Mouse (Mus musculus): ENCODE measurements around the gene E2f8. TPM values are rescaled to one million over a fixed set of nuclear protein-coding genes. Genes with fewer than 3 reads are reported as not detected.

Gene E2f8
- total RNA-seq, 1 experiment: 12.1 TPM

DNA sequence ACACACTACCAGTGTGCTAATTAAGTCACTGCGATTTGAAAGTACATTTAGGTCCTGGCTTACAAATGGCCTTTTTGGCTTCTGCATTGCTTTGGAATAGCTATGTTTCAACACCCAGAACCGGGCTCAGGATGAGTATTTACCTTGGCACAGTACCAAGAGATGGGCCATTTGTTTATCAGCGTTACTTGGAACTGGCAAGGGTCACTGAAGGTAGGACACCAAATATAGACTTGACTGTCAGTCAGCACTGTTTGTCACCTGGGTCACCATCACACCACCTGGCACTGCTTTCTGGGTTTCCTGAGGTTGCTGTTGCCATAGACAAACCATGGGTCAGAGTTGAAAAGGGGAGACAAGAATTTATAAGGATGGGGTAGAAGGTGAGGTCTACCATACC is 39.0 kb downstream of the E2f8 start:
- Histone ChIP-seq H3K9me3 (ENCODE audit: control insufficient read depth, insufficient read depth, low read depth, low read length) (no peaks in the 10 kb centered on the region), H3K36me3 (ENCODE audit: control insufficient read depth, insufficient read depth, low read length, poor library complexity, severe bottlenecking) (no peaks in the 10 kb centered on the region), H3K4me3 (ENCODE audit: insufficient read depth in 1 of 2, low read depth in 1 of 2, low read length in 2 of 2, poor library complexity in 1 of 2, severe bottlenecking in 1 of 2) (no peak overlapping the region), H3K9ac (ENCODE audit: insufficient read depth, low read depth, low read length, poor library complexity, severe bottlenecking) (no peak overlapping the region), H3K4me1 (ENCODE audit: control insufficient read depth in 2 of 2, insufficient read depth in 2 of 2, low read length in 2 of 2, poor library complexity in 1 of 2) (no peaks in the 10 kb centered on the region), H3K27ac (ENCODE audit: insufficient read depth, low read depth, low read length, poor library complexity, severe bottlenecking) (no peak overlapping the region)
- no peak for DNase-seq (ENCODE audit: low read depth, low spot score)
- TF ChIP-seq MAFK (IDR thresholded peaks at IDR 0.05; ENCODE audit: insufficient read depth, low read depth, low read length): no peak
- no peak for TF ChIP-seq HCFC1 (IDR thresholded peaks at IDR 0.05; ENCODE audit: borderline replicate concordance, insufficient read depth, low read length)
- TF ChIP-seq ZNF384 (IDR thresholded peaks at IDR 0.05; ENCODE audit: low read depth, low read length): no peak
- TF ChIP-seq CHD2 (IDR thresholded peaks at IDR 0.05; ENCODE audit: low read depth, low read length): no peak
- TF ChIP-seq ZC3H11A (IDR thresholded peaks at IDR 0.05; ENCODE audit: borderline replicate concordance, low read depth, low read length): no peak
- in situ Hi-C loops (cut with MboI; ENCODE audit: low sequenced_read_pairs in 2 of 2, unreplicated experiment in 2 of 2): no loop called here

DNA sequence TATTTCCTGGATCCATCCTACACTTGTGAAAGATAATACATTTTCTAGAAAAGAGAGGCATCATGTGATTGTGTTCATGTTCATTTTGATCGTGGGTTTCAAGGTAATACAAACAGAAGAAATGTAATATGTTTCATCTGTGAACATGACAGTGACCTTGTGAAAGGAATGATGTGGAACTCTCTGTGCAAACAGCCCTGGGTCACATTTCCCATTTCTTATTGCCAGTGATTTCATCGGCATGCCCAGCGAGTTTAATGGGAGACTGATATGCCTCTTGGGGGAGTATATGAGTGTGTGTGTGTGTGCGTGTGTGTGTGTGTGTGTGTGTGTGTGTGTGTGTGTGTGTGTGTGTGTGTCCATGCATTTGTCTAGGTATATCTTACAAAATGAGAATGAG is 39.9 kb downstream of the E2f8 start:
- Histone ChIP-seq H3K4me3 (ENCODE audit: insufficient read depth in 1 of 2, low read depth in 1 of 2, low read length in 2 of 2, poor library complexity in 1 of 2, severe bottlenecking in 1 of 2) (no peak overlapping the region), H3K9ac (ENCODE audit: insufficient read depth, low read depth, low read length, poor library complexity, severe bottlenecking) (no peak overlapping the region), H3K4me1 (ENCODE audit: control insufficient read depth in 2 of 2, insufficient read depth in 2 of 2, low read length in 2 of 2, poor library complexity in 1 of 2) (no peaks in the 10 kb centered on the region), H3K36me3 (ENCODE audit: control insufficient read depth, insufficient read depth, low read length, poor library complexity, severe bottlenecking) (no peaks in the 10 kb centered on the region), H3K27ac (ENCODE audit: insufficient read depth, low read depth, low read length, poor library complexity, severe bottlenecking) (no peak overlapping the region), H3K9me3 (ENCODE audit: control insufficient read depth, insufficient read depth, low read depth, low read length) (no peaks in the 10 kb centered on the region)
- TF ChIP-seq ZNF384 (IDR thresholded peaks at IDR 0.05; ENCODE audit: low read depth, low read length): no peak
- no peak for DNase-seq (ENCODE audit: low read depth, low spot score)
- in situ Hi-C loops (cut with MboI; ENCODE audit: low sequenced_read_pairs in 2 of 2, unreplicated experiment in 2 of 2): no loop called here

DNA sequence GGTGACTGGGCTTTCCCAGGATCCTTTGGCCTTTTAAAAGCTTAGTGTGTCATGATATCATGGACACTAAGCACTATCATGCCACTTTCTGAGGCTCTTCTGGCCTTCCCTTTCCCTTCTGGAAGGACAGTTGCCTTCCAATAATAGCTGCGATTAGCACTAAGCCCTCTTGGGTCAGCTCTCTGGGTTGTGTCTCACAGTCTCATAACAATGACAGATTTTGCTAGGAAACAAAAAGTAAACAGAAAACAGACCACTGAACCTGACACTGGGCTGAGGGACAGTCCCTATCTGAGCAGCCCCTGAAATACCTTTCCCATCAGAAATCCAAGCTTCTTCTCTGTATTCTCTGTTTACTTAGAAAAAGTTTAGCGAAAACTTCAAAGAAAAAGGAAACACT is 40.9 kb downstream of the E2f8 start:
- no peak for DNase-seq (ENCODE audit: low read depth, low spot score)
- Histone ChIP-seq H3K4me3 (ENCODE audit: insufficient read depth in 1 of 2, low read depth in 1 of 2, low read length in 2 of 2, poor library complexity in 1 of 2, severe bottlenecking in 1 of 2) (no peak overlapping the region), H3K27ac (ENCODE audit: insufficient read depth, low read depth, low read length, poor library complexity, severe bottlenecking) (no peak overlapping the region), H3K36me3 (ENCODE audit: control insufficient read depth, insufficient read depth, low read length, poor library complexity, severe bottlenecking) (no peaks in the 10 kb centered on the region), H3K9ac (ENCODE audit: insufficient read depth, low read depth, low read length, poor library complexity, severe bottlenecking) (no peak overlapping the region), H3K4me1 (ENCODE audit: control insufficient read depth in 2 of 2, insufficient read depth in 2 of 2, low read length in 2 of 2, poor library complexity in 1 of 2) (no peaks in the 10 kb centered on the region), H3K9me3 (ENCODE audit: control insufficient read depth, insufficient read depth, low read depth, low read length) (no peaks in the 10 kb centered on the region)
- in situ Hi-C loops (cut with MboI; ENCODE audit: low sequenced_read_pairs in 2 of 2, unreplicated experiment in 2 of 2): no loop called here
- TF ChIP-seq HCFC1 (IDR thresholded peaks at IDR 0.05; ENCODE audit: borderline replicate concordance, insufficient read depth, low read length) (no peak), ZC3H11A (IDR thresholded peaks at IDR 0.05; ENCODE audit: borderline replicate concordance, low read depth, low read length) (no peak), MAFK (IDR thresholded peaks at IDR 0.05; ENCODE audit: insufficient read depth, low read depth, low read length) (no peak)

DNA sequence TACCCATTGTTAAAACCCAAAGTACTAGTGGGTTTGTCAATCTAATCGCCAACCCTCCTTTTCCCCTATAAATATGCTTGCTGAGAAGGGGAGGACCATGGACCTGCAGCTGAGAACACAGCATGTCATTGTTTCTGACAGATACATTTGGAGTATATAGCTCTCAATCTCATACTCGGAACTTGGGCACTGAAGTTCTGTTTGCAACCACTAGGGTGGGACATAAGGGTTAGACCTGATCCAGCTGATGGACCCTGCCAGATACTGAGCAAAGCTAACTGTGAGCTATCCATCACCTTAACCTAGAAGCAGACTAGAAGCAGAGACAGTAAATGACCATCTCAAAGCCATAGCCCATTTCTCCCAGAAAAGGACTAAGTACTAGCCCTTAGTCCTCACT is 43.0 kb downstream of the E2f8 start:
- TF ChIP-seq MAFK (IDR thresholded peaks at IDR 0.05; ENCODE audit: insufficient read depth, low read depth, low read length): no peak
- Histone ChIP-seq H3K27ac (ENCODE audit: insufficient read depth, low read depth, low read length, poor library complexity, severe bottlenecking) (no peak overlapping the region), H3K36me3 (ENCODE audit: control insufficient read depth, insufficient read depth, low read length, poor library complexity, severe bottlenecking) (no peaks in the 10 kb centered on the region), H3K9me3 (ENCODE audit: control insufficient read depth, insufficient read depth, low read depth, low read length) (no peaks in the 10 kb centered on the region), H3K4me3 (ENCODE audit: insufficient read depth in 1 of 2, low read depth in 1 of 2, low read length in 2 of 2, poor library complexity in 1 of 2, severe bottlenecking in 1 of 2) (no peak overlapping the region), H3K4me1 (ENCODE audit: control insufficient read depth in 2 of 2, insufficient read depth in 2 of 2, low read length in 2 of 2, poor library complexity in 1 of 2) (peaks cover 2 to 4% of the 10 kb centered on the region in 2 experiments; a peak in 2 of 4 replicates), H3K9ac (ENCODE audit: insufficient read depth, low read depth, low read length, poor library complexity, severe bottlenecking) (no peak overlapping the region)
- in situ Hi-C loops (cut with MboI; ENCODE audit: low sequenced_read_pairs in 2 of 2, unreplicated experiment in 2 of 2): no loop called here
- DNase-seq (ENCODE audit: low read depth, low spot score): no peak

DNA sequence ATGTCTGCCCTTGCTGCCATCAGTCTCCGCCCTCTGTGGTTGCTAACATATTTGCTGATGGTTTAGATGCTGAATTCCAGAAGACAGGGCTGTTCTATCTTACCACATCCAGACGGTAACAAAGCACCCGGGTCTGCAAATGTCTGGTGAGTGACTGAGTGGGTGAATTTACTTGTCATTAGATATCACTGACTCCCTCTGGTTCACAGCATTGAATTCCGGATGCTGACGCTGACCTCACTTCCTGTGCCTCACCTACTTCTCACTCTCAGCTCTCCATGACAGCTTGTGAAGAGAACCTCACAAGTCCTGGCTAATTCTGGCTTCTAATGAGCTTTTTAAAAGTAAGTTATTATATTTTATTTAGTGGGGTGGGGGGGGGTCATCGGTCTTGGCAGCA is 44.4 kb downstream of the E2f8 start:
- H3K4me1 ChIP-seq (ENCODE audit: control insufficient read depth in 2 of 2, insufficient read depth in 2 of 2, low read length in 2 of 2, poor library complexity in 1 of 2): peaks cover 2 to 4% of the 10 kb centered on the region in 2 experiments; a peak in 2 of 4 replicates
- in situ Hi-C loops (cut with MboI; ENCODE audit: low sequenced_read_pairs in 2 of 2, unreplicated experiment in 2 of 2): no loop called here
- H3K27ac ChIP-seq (ENCODE audit: insufficient read depth, low read depth, low read length, poor library complexity, severe bottlenecking): no peak overlapping the region
- no peak overlapping the region for H3K4me3 ChIP-seq (ENCODE audit: insufficient read depth in 1 of 2, low read depth in 1 of 2, low read length in 2 of 2, poor library complexity in 1 of 2, severe bottlenecking in 1 of 2)
- H3K9me3 ChIP-seq (ENCODE audit: control insufficient read depth, insufficient read depth, low read depth, low read length): no peaks in the 10 kb centered on the region
- H3K36me3 ChIP-seq (ENCODE audit: control insufficient read depth, insufficient read depth, low read length, poor library complexity, severe bottlenecking): no peaks in the 10 kb centered on the region
- no peak for TF ChIP-seq ZC3H11A (IDR thresholded peaks at IDR 0.05; ENCODE audit: borderline replicate concordance, low read depth, low read length)
- no peak for TF ChIP-seq HCFC1 (IDR thresholded peaks at IDR 0.05; ENCODE audit: borderline replicate concordance, insufficient read depth, low read length)
- no peak for TF ChIP-seq ZNF384 (IDR thresholded peaks at IDR 0.05; ENCODE audit: low read depth, low read length)
- no peak for TF ChIP-seq MAFK (IDR thresholded peaks at IDR 0.05; ENCODE audit: insufficient read depth, low read depth, low read length)
- no peak for TF ChIP-seq CHD2 (IDR thresholded peaks at IDR 0.05; ENCODE audit: low read depth, low read length)
- DNase-seq (ENCODE audit: low read depth, low spot score): no peak
- no peak overlapping the region for H3K9ac ChIP-seq (ENCODE audit: insufficient read depth, low read depth, low read length, poor library complexity, severe bottlenecking)
